Mouse (Mus musculus) thymus, postnatal 14 days (tissue): ENCODE results near the gene Lix1l.

ENCODE experiments used
- DNase-seq: peaks from one replicate; pipeline ENCODE4 v3.0.0; 2021

The Lix1l gene

DNA sequence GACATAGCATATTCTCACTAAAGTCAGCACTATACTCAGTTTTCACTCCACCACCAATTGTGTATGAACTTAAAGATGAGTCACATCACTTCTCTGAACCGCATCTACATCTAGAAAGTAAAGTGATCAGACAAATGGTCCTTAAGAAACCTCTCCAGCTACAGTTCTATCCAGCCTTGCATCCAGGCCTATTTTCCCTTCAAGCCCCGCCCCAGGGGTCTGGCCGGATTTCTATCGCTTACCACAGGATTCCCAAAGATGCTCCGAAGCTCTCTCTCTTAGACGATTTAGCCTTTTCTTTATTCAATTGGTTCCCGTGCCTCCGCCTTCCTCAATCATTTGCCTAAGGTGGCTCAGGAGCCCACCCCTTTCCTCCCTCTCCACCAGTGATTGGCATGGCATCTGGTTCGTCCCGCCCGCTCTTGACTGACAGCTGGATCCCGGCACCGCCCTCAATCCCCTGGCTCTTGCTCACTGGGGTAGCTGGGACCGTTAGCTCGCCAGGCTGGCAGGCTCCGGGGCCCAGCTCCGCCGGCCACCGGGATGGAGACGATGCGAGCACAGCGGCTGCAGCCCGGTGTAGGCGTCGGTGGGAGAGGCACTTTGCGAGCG, at the start of gene Lix1l:
TSS of gene Lix1l (plus strand) at position 511 of the 612 bp plus-strand sequence.
- peak; percentile 92 for DNase-seq

DNA sequence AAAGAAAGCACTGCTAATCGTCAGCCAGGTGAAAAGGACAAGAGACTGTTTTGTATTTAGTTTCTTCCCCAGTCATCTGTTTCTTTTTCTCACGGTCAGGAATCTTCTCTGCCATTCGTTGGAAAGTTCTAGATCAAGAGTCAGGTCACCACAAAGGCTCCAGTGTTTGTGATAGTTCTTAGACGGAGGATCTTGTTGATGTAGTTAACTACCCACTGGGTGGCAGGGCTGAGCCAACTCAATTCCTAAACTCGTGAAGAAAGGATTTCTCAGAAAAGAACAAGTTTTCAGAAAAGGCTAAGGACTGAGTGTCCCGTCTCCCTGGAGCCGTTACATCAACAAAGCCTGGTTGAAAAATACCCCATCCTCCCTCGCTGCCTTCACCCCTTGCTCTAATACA, 49.7 kb upstream of the Lix1l start:
- DNase-seq, result peak; percentile 79

GRCm38 (mm10) chr3:96551890-96552289, 49.1 kb upstream of the Lix1l start:
- DNase-seq, result no peak

- DNase-seq, result no peak
Measured at GRCm38 (mm10) chr3:96553601-96554000, 47.3 kb upstream of the Lix1l start.

- no peak for DNase-seq
Measured at GRCm38 (mm10) chr3:96554251-96554650, 46.7 kb upstream of the Lix1l start.

GRCm38 (mm10) chr3:96555041-96555596, 45.8 kb upstream of the Lix1l start:
- DNase-seq, result peak; percentile 52

- no peak for DNase-seq
Measured at GRCm38 (mm10) chr3:96555999-96556614, 44.8 kb upstream of the Lix1l start.

DNA sequence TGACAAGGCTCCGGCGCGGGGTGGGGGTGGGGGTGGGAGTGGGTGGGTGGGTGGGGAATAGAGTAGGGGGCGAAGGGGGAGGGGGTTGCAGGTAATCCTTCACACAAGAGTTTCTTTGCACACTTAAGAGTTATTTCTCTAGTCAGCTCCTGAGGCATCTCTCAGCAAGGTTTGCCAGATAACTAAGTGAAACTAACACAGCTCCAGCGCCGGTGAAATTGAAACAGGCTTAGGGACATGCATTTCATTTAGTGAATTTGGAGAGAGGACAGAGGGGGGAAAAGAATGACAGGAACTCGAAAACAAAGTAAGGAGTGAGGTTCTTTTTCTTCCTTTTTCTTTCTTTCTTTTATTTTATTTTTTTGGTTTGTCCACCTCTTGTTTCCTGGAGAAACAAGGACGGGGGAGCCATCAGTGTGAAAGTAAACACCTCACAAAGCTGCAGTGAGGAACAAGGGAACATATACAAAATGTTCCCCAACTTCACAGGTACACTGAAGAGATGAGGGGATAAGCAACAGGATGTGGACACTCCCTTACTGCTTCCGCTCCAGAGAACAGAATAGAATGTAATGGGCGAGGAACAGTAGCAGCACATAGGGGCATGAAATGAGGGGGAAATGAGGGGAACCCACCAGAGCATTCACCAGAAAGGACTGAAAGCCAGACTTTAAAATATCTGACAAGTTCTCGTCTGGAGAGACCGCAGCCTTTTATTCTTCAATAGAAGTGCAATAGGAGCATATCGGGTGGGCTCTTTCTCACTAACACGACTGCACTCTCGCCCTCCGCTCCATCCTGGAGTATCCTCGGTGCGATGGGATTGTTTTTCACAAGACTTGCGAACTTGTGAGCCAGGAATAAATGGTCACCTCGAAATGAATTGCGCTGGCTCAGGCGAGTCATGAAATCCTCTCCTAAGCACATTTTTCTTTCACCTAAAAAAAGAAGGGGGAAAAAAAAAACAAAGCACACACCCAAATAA, 44.0 kb upstream of the Lix1l start:
- peak; percentile 68 for DNase-seq

- peak; percentile 100 for DNase-seq
Measured at GRCm38 (mm10) chr3:96557694-96558093, 43.3 kb upstream of the Lix1l start, which contains the start of gene Txnip. TSS of gene Txnip (plus strand) at chr3:96557957.

DNA sequence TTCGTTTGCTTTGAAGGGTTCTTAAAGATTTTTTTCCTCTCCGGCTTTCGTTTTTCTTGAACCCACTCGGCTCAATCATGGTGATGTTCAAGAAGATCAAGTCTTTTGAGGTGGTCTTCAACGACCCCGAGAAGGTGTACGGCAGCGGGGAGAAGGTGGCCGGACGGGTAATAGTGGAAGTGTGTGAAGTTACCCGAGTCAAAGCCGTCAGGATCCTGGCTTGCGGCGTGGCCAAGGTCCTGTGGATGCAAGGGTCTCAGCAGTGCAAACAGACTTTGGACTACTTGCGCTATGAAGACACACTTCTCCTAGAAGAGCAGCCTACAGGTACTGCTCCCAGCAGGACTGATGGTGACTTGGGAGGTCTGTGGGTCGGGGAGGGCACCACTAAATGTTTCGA, 42.8 kb upstream of the Lix1l start:
- DNase-seq, result peak; percentile 55

DNA sequence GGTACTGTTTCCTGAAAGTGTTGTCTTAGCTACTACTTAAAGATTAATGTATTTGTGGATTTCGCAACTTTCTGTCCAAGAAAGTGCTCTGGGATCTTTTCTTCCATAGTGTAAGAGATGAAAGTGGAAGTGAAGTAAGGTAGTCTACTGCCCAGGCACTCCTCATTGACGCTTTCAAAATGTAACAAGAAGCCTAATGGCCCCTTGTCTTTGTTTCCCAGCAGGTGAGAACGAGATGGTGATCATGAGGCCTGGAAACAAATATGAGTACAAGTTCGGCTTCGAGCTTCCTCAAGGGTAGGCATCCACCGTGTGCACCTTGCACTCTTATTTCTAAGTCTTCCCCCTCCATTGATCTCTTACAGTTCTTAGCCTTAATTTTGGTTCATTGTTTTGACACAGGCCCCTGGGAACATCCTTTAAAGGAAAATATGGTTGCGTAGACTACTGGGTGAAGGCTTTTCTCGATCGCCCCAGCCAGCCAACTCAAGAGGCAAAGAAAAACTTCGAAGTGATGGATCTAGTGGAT, 42.2 kb upstream of the Lix1l start:
- no peak for DNase-seq

GRCm38 (mm10) chr3:96559398-96559910, 41.5 kb upstream of the Lix1l start:
- DNase-seq, result no peak

DNA sequence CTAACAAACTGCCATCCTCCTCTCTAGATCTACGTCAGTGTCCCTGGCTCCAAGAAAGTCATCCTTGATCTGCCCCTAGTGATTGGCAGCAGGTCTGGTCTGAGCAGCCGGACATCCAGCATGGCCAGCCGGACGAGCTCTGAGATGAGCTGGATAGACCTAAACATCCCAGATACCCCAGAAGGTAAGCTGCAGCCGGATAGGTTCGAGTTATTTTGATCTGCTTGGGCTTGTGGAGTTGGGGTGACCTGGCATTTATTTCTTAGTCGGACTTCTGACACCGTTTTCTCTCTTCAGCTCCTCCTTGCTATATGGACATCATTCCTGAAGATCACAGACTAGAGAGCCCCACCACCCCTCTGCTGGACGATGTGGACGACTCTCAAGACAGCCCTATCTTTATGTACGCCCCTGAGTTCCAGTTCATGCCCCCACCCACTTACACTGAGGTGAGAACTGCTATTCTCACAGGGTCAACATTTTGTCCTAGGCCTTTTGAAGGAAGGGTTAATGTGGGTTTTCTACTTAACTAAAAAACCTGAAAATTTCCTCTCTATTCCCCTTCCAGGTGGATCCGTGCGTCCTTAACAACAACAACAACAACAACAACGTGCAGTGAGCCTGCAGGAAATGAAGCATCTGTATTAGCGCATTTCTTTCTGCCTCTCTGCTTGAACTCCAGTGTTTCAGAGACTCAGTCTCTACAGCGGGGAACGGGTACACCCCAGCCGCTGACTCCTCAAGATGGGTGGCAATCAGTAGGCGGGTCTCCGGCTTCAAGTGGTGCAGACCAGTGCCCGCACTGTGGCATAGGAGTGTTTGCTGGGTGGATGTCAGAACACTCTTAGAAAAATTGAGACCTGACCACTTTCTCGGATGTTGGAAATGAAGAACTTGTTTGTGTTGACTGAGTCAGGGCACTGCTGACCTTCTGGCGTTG, 40.8 kb upstream of the Lix1l start:
- DNase-seq, result no peak

DNA sequence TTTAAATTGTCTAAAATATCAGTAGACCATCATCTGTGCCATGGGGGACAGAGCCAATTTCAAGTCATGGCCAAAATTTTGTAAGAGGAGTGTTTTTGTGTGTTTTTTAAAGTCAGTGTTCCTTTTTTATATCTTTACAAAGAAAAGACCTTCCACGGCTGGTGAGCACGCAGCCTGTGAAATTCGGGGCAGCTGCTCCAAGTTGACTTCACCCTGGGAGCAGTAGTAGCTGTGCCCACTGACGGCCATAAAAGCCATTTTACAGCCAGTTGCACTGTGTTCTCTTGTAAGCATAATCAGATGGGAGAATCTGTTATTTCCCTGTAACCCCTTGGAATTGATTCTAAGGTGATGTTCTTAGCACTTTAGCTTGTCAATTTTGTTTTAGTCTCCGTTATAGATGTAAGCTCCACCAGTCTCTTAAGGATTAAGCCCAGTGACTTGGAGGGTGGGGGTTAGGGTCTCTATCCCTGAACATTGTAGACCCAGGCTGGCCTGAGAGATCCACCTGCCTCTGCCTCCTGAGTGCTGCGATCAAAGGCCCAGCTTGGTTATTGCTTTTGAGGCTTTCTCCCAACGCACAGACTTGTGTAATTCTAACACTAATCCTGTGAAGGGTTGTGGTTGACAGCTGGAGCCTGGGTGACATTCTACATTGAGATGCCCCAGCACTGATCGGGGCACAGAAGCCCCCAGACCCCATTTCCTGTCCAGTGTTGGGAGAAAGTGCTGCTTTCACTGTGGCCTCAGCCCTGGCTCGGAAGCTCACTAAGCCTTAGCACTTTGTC, 39.9 kb upstream of the Lix1l start:
- no peak for DNase-seq

DNA sequence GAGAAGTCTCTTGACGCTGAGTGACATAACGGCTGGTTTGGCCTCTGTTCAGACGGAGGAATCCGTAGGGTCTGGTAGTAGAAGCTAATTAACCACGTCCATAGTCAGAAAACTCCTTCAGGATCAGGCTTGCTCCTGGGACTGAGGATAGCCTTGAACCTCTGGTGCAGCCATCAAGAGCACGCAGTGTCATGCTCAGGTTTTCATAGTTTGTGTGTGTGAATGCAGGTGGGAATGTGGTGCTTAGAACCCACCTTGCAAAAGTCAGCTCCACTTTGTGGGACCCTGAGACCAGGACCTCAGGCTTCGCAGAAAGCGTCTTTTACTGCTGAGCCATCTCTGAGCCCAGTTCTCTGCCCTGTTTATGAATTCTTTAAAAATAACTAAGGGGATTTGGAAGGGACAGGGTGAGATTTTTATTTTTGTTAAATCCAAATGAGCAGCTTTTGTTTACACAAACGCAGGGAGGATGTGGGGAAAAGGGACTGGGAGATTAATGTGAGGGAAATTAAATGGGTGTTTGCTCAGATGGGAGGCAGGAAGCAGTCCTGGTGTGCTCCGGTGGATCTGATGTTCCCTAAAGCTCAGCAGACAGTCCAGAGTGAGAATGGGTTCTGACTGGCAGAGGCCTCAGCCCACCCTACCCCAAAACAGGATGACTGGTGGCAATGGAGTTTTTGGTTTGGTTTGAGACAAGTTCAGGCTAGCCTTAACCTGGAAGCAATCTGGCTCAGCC, 38.8 kb upstream of the Lix1l start:
- DNase-seq, result no peak

- peak; percentile 48 for DNase-seq
Measured at GRCm38 (mm10) chr3:96563267-96563666, 37.7 kb upstream of the Lix1l start.

DNA sequence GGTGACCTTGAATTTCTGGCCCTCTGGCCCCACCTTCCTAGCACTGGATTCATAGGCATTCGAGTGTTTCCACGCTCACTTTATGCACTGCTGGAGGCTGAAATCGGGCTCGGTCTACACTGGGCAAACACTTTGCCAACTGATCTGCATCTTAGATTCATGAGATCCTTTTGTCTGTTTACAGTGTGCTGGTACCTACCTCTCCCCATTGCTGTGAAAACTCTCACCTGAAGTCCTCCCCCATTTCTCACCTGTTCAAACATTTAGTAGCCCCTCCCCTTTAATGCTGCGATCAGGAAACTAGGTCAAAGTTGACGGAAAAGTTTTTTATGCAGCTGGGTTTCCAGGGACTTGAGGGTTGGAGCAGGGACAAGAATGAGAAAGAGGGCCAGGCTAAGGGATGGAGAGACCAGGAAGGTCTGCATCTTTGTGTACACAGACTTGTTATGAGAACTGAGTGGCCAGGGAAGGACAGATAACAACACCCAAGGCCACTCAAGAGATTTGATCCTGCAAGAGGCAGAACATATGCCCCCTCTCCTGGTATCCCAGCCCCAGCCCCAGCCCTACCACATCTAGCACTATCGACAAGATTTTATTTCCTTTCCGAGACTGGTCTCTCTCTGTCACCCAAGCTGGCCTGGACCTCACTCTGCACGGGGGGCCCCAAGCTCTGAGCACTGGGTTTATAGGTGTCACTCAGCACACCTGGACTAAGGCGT, 36.9 kb upstream of the Lix1l start:
- no peak for DNase-seq

DNA sequence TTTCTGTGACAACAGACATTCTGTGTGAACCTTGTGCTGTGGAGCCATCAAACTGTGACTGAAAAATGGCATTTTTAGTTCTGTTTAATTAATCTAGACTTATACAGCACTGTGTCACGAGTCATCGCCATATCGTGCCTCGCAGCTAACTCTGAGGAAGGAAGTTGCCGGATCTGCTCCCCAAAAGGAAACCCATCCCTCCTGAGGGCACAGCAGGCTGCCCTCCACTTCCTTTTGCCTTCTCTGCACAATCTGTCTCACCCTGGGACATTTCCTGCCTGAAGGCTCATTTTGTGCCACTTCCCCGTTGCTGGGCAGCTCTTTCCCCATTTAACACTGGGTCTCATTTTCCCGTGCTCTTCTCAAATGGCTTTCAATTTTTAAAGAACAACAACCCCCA, 36.3 kb upstream of the Lix1l start:
- DNase-seq, result peak; percentile 67

DNA sequence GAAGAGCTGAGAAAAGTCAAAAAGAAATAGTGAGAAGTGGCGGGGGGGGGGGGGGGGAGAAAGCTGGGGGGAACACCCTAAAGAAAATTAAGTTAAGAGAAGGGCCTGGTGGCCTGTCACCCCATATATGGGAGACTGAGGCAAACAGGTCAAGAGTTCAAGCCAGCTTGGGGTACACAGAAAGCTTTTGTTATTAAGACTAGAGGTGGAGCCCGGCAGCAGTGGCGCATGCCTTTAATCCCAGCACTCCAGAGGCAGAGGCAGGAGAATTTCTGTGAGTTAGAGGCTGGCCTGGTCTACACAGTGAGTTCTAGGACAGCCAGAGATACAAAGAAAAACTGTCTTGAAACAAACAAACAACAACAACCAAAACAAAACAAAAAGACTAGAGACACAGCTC, 35.8 kb upstream of the Lix1l start:
- no peak for DNase-seq
